Comparison of ENCODE assay signal across 30 mouse cellular contexts in genomic region chr16:8837595-8837994, GRCm38 (mm10). TPM values are rescaled to one million over a fixed set of nuclear protein-coding genes. Genes with fewer than 3 reads are reported as not detected.
DNase-seq lines count a peak whose midpoint lies in the region; ATAC-seq and TF ChIP-seq lines count a peak whose summit lies in the region.
"Had no signal": no experiment of that assay in that cellular context is flagged by ENCODE, and none has a peak within 500 bp of the region (broad histone marks: within the 10 kb centered on the region; RNA-seq: fewer than 3 reads in every experiment).

No protein-coding gene starts in this region.

- peak; percentile 68; the same call in 1 of the 2 replicates for ATAC-seq in heart, embryonic 13.5 days (ENCODE audit: extremely low read depth, insufficient number of reproducible peaks, low FRiP score, low TSS enrichment)
- ATAC-seq in lung, postnatal 0 days, result no peak
- peak; percentile 73 for ATAC-seq in erythroblast, adult 5-6 weeks (replicated peaks; ENCODE audit: low FRiP score, poor library complexity, severe bottlenecking)
- ATAC-seq in stomach, postnatal 0 days (ENCODE audit: low FRiP score, low TSS enrichment), result 0 out of 2 replicates have a peak, but pooled peaks have one; percentile 11
- ATAC-seq: CD4-positive, CD25-positive, alpha-beta regulatory T cell, adult 4 months; forebrain, postnatal 0 days; intestine, embryonic 16.5 days; midbrain, embryonic 16.5 days had no signal

- H3K4me2 ChIP-seq in heart, embryonic 13.5 days, result peak overlapping the region; percentile 36; the same call in 1 of the 2 replicates
- no peak overlapping the region for H3K4me2 ChIP-seq in lung, postnatal 0 days (replicated peaks; ENCODE audit: low read depth, low read length)
- no peak overlapping the region for H3K4me2 ChIP-seq in stomach, postnatal 0 days (replicated peaks; ENCODE audit: low read depth)
- H3K4me2 ChIP-seq: embryonic facial prominence, embryonic 13.5 days; forebrain, embryonic 12.5 days; heart, embryonic 15.5 days; hindbrain, embryonic 13.5 days; limb, embryonic 15.5 days; lung, embryonic 15.5 days had no signal

- H3K36me3 ChIP-seq in heart, embryonic 13.5 days, result peaks cover 88% of the 10 kb centered on the region
- H3K36me3 ChIP-seq in lung, postnatal 0 days (ENCODE audit: insufficient read depth, low read length), result peaks cover 12% of the 10 kb centered on the region; the same call in 1 of the 2 replicates
- peaks cover 10% of the 10 kb centered on the region; the same call in 1 of the 2 replicates for H3K36me3 ChIP-seq in stomach, postnatal 0 days (ENCODE audit: control insufficient read depth, insufficient read depth, low read length)

- no peak overlapping the region for H3K9ac ChIP-seq in heart, embryonic 13.5 days
- H3K9ac ChIP-seq in lung, postnatal 0 days (replicated peaks; ENCODE audit: low read depth), result no peak overlapping the region
- no peak overlapping the region for H3K9ac ChIP-seq in stomach, postnatal 0 days (ENCODE audit: low read length)
- H3K9ac ChIP-seq: embryonic facial prominence, embryonic 13.5 days; forebrain, embryonic 12.5 days; forebrain, postnatal 0 days; heart, embryonic 15.5 days; hindbrain, embryonic 13.5 days; limb, embryonic 15.5 days; lung, embryonic 15.5 days had no signal

- no peak overlapping the region for H3K27ac ChIP-seq in heart, embryonic 13.5 days (replicated peaks)
- no peak overlapping the region for H3K27ac ChIP-seq in lung, postnatal 0 days (ENCODE audit: low read length)
- H3K27ac ChIP-seq in stomach, postnatal 0 days (replicated peaks), result no peak overlapping the region
- H3K27ac ChIP-seq: embryonic facial prominence, embryonic 13.5 days; forebrain, embryonic 12.5 days; heart, embryonic 15.5 days; hindbrain, embryonic 13.5 days; kidney, postnatal 0 days; limb, embryonic 10.5 days; limb, embryonic 15.5 days; lung, embryonic 15.5 days; macrophage had no signal

- WGBS in heart, embryonic 13.5 days, result 90% methylated on average over 1 of the region's 1 CpGs
- 86% methylated on average over 1 of the region's 1 CpGs for WGBS in lung, postnatal 0 days
- WGBS in stomach, postnatal 0 days, result 91% methylated on average over 1 of the region's 1 CpGs

- no peak for TF ChIP-seq CTCF in lung, postnatal 0 days (IDR thresholded peaks at IDR 0.05)
- TF ChIP-seq CTCF in stomach, postnatal 0 days (IDR thresholded peaks at IDR 0.05; ENCODE audit: low read depth), result no peak

- peaks cover 42% of the 10 kb centered on the region for H3K4me1 ChIP-seq in heart, embryonic 13.5 days
- peaks cover 8% of the 10 kb centered on the region; the same call in 1 of the 2 replicates for H3K4me1 ChIP-seq in lung, postnatal 0 days (ENCODE audit: insufficient read depth, low read depth, low read length)
- H3K4me1 ChIP-seq in stomach, postnatal 0 days (replicated peaks; ENCODE audit: control insufficient read depth, insufficient read depth), result peaks cover 6% of the 10 kb centered on the region
- H3K4me1 ChIP-seq: limb, embryonic 10.5 days had no signal

- no peaks in the 10 kb centered on the region for H3K27me3 ChIP-seq in heart, embryonic 13.5 days (replicated peaks)
- no peaks in the 10 kb centered on the region for H3K27me3 ChIP-seq in lung, postnatal 0 days (replicated peaks; ENCODE audit: insufficient read depth, low read length)
- no peaks in the 10 kb centered on the region for H3K27me3 ChIP-seq in stomach, postnatal 0 days (ENCODE audit: control insufficient read depth, insufficient read depth, low read length)
- H3K27me3 ChIP-seq: embryonic facial prominence, embryonic 13.5 days; forebrain, embryonic 12.5 days; heart, embryonic 15.5 days; hindbrain, embryonic 13.5 days; limb, embryonic 15.5 days; lung, embryonic 15.5 days had no signal

- TF ChIP-seq EP300 in lung, postnatal 0 days (IDR thresholded peaks at IDR 0.05), result no peak
- TF ChIP-seq EP300 in stomach, postnatal 0 days (optimal IDR thresholded peaks at IDR 0.05), result no peak

- DNase-seq in heart, adult 18-20 months, result no peak
- peak; percentile 4 for DNase-seq in lung, postnatal 0 days (ENCODE audit: low spot score)
- DNase-seq in lung, postnatal 10 days, result no peak
- DNase-seq in stomach, postnatal 0 days (ENCODE audit: low spot score), result no peak
- no peak for DNase-seq in cerebellum, adult 11 months
- DNase-seq in right cerebral cortex, adult 2 months (ENCODE audit: low spot score in 2 of 2), result no peak
- DNase-seq: adrenal gland, postnatal 14 days; cerebellum, adult 11-12 months; cerebellum, postnatal 10 days; forebrain, postnatal 0 days; gastrocnemius, postnatal 25 days; heart, postnatal 36 days; kidney, adult 8-10 months; kidney, postnatal 4 days; spleen, adult 18-20 months; thymus, postnatal 4 days had no signal

- H3K9me3 ChIP-seq in heart, embryonic 13.5 days, result no peaks in the 10 kb centered on the region
- H3K9me3 ChIP-seq in lung, postnatal 0 days (ENCODE audit: low read length), result no peaks in the 10 kb centered on the region
- H3K9me3 ChIP-seq in stomach, postnatal 0 days (ENCODE audit: control insufficient read depth, low read length), result no peaks in the 10 kb centered on the region
- H3K9me3 ChIP-seq: embryonic facial prominence, embryonic 13.5 days; forebrain, embryonic 12.5 days; heart, embryonic 15.5 days; hindbrain, embryonic 13.5 days; limb, embryonic 10.5 days; limb, embryonic 15.5 days; lung, embryonic 15.5 days had no signal

- H3K4me3 ChIP-seq in heart, embryonic 13.5 days, result peak overlapping the region; percentile 21; the same call in 1 of the 2 replicates
- H3K4me3 ChIP-seq in lung, postnatal 0 days (ENCODE audit: low read depth, low read length), result no peak overlapping the region
- H3K4me3 ChIP-seq in stomach, postnatal 0 days (ENCODE audit: low read depth, low read length), result no peak overlapping the region
- H3K4me3 ChIP-seq: embryonic facial prominence, embryonic 13.5 days; forebrain, embryonic 12.5 days; heart, embryonic 15.5 days; hindbrain, embryonic 13.5 days; limb, embryonic 10.5 days; limb, embryonic 15.5 days; lung, embryonic 15.5 days had no signal

RNA-seq across cellular contexts. Expression of gene 1810013L24Rik, which starts 7.7 kb away (rescaled TPM):
- polyA plus RNA-seq in heart, embryonic 13.5 days (2015; fragmentation: Nextera tagmentation; extraction: Ambion mirVana), result 15.5 and 16.4 TPM in 2 replicates
- 100 to 1,000 TPM; 113 to 118 TPM for total RNA-seq in heart, adult 18-20 months (2021)
- polyA plus RNA-seq in lung, postnatal 0 days (2015; fragmentation: Nextera tagmentation; extraction: Ambion mirVana), result 19.7 and 20.3 TPM in 2 replicates
- total RNA-seq in erythroblast, adult 5-6 weeks (2015; ENCODE audit: low replicate concordance), result 90.3 and 115 TPM in 2 replicates
- 134 and 157 TPM in 2 replicates for total RNA-seq in erythroblast, adult 5-6 weeks (2017; ENCODE audit: low replicate concordance)
- polyA plus RNA-seq in stomach, postnatal 0 days (2015; fragmentation: Nextera tagmentation; extraction: Ambion mirVana), result 15.6 and 16.3 TPM in 2 replicates

RNA-seq across cellular contexts. Expression of gene Usp7, which starts 45.5 kb away (rescaled TPM):
- 14.3 and 15.2 TPM in 2 replicates for polyA plus RNA-seq in heart, embryonic 13.5 days (2015; fragmentation: Nextera tagmentation; extraction: Ambion mirVana)
- total RNA-seq in heart, adult 18-20 months (2021), result 10 to 100 TPM; 41.3 to 49.2 TPM
- 16.5 and 17.6 TPM in 2 replicates for polyA plus RNA-seq in lung, postnatal 0 days (2015; fragmentation: Nextera tagmentation; extraction: Ambion mirVana)
- total RNA-seq in erythroblast, adult 5-6 weeks (2015; ENCODE audit: low replicate concordance), result 545 and 592 TPM in 2 replicates
- 1,042 and 1,164 TPM in 2 replicates for total RNA-seq in erythroblast, adult 5-6 weeks (2017; ENCODE audit: low replicate concordance)
- 15.7 and 18.1 TPM in 2 replicates for polyA plus RNA-seq in stomach, postnatal 0 days (2015; fragmentation: Nextera tagmentation; extraction: Ambion mirVana)
